Mouse (Mus musculus) gastrocnemius, adult 8-10 months (tissue): Measurements from ENCODE around the gene Gtpbp3. TPM values are rescaled to one million over a fixed set of nuclear protein-coding genes. Genes with fewer than 3 reads are reported as not detected.
"Not testable (repeated sequence)": the region's sequence is repeated elsewhere in the genome, so short reads cannot be mapped to it uniquely, and the experiment has no call there.

Experiments
- DNase-seq, 2 experiments: peaks; one replicate each; pipeline ENCODE4 v3.0.0; 2022; ENCODE audit warnings: low spot score in 2 of 2
- total RNA-seq, 4 experiments: library from RNA; stranded (reverse); gene quantifications; 2 replicates each; pipeline ENCODE4 v1.2.4; 2022

The Gtpbp3 gene
- total RNA-seq, 4 experiments from 2014 or later = 9.5 to 11.2 (median 10.5) TPM

- DNase-seq = no peak
Measured at GRCm38 (mm10) chr8:71497077-71497645, 9.3 kb downstream of the Gtpbp3 start.

- no peak for DNase-seq
Measured at GRCm38 (mm10) chr8:71497881-71498501, 10.1 kb downstream of the Gtpbp3 start.

GRCm38 (mm10) chr8:71498816-71499690 lies 11.2 kb downstream of the Gtpbp3 start:
- DNase-seq = no peak

GRCm38 (mm10) chr8:71504349-71504748 lies 16.4 kb downstream of the Gtpbp3 start:
- DNase-seq = no peak

GRCm38 (mm10) chr8:71505326-71505725 lies 17.4 kb downstream of the Gtpbp3 start:
- DNase-seq = no peak

- DNase-seq = no peak
Measured at GRCm38 (mm10) chr8:71505979-71506378, 18.1 kb downstream of the Gtpbp3 start.

- DNase-seq = peak; percentile 74 to 84
Measured at GRCm38 (mm10) chr8:71507589-71508104, 19.7 kb downstream of the Gtpbp3 start.

GRCm38 (mm10) chr8:71509316-71509715 lies 21.4 kb downstream of the Gtpbp3 start:
- no peak for DNase-seq

GRCm38 (mm10) chr8:71511644-71512043 lies 23.7 kb downstream of the Gtpbp3 start, which contains the start of gene Plvap:
TSS of gene Plvap (minus strand) at chr8:71511752.
- DNase-seq = no peak

GRCm38 (mm10) chr8:71513018-71513754 lies 25.3 kb downstream of the Gtpbp3 start:
- no peak for DNase-seq

GRCm38 (mm10) chr8:71515043-71515442 lies 27.1 kb downstream of the Gtpbp3 start:
- no peak for DNase-seq

GRCm38 (mm10) chr8:71516786-71517185 lies 28.9 kb downstream of the Gtpbp3 start:
- DNase-seq = no peak

GRCm38 (mm10) chr8:71519037-71519825 lies 31.3 kb downstream of the Gtpbp3 start:
- not testable (repeated sequence) for DNase-seq

- DNase-seq = peak; percentile 91 to 93
Measured at GRCm38 (mm10) chr8:71521634-71522033, 33.7 kb downstream of the Gtpbp3 start.

GRCm38 (mm10) chr8:71525226-71526050 lies 37.5 kb downstream of the Gtpbp3 start, which contains the start of gene Ccdc194:
TSS of gene Ccdc194 (minus strand) at chr8:71525711.
- DNase-seq = no peak

- no peak for DNase-seq
Measured at GRCm38 (mm10) chr8:71526272-71526671, 38.4 kb downstream of the Gtpbp3 start.

GRCm38 (mm10) chr8:71527162-71527870 lies 39.4 kb downstream of the Gtpbp3 start:
- DNase-seq = no peak

GRCm38 (mm10) chr8:71528362-71529073 lies 40.6 kb downstream of the Gtpbp3 start:
- no peak for DNase-seq
